Mouse (Mus musculus): ENCODE measurements around the gene Cenpt. TPM values are rescaled to one million over a fixed set of nuclear protein-coding genes. Genes with fewer than 3 reads are reported as not detected.

Cenpt gene
- polyA plus RNA-seq, 1 experiment from 2014 or later, result 23.4 TPM

DNA sequence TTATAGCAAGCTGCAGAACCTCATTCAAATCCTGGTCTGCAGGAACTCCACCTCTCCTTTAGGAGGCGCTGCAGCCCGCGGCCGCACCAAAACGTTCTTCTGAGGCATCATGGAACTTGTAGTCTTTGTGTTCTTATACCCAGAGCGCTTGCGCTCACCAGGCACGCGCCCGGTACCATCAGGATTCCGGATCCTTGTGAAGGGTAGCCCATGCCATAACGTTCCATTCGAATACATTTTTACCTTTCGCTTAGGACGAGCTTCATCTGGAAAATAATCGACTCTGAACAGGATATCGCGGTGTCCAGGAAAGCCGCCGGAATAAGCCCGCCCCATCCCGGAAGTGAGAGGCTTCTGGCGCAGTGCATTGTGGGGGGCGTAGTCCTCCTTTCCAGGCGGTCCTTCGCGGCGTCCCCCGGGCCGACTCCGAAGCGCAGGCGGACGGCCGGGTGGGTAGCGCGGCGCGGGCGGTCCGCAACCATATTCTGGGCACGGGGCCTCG, 1.7 kb upstream of the Cenpt start, which contains the start of gene Thap11:
Gene Thap11, plus strand, starts transcription at position 418 of the 502 bp plus-strand sequence.
- DNase-seq (ENCODE audit: low spot score) (peak; percentile 97), ATAC-seq (replicated peaks; ENCODE audit: low FRiP score, low read depth) (peak; percentile 92)
- Histone ChIP-seq H3K9ac (ENCODE audit: low read depth, low read length) (peak within 1 kb of the TSS; percentile 82), H3K36me3 (ENCODE audit: insufficient read depth, low read length) (no peaks in the 10 kb centered on the region), H3K9me3 (replicated peaks; ENCODE audit: low read length) (no peaks in the 10 kb centered on the region), H3K4me3 (replicated peaks; ENCODE audit: low read depth, low read length) (peak within 1 kb of the TSS; percentile 67), H3K4me2 (ENCODE audit: low read length) (peak within 1 kb of the TSS; percentile 93), H3K27me3 (ENCODE audit: insufficient read depth, low read length) (no peaks in the 10 kb centered on the region), H3K27ac (peak within 1 kb of the TSS; percentile 89), H3K4me1 (replicated peaks; ENCODE audit: insufficient read depth, low read length) (peaks cover 23% of the 10 kb centered on the region)
- 0% methylated on average over 42 of the region's 43 CpGs for WGBS
- peak; percentile 87 for TF ChIP-seq CTCF (IDR thresholded peaks at IDR 0.05; ENCODE audit: low read depth)

DNA sequence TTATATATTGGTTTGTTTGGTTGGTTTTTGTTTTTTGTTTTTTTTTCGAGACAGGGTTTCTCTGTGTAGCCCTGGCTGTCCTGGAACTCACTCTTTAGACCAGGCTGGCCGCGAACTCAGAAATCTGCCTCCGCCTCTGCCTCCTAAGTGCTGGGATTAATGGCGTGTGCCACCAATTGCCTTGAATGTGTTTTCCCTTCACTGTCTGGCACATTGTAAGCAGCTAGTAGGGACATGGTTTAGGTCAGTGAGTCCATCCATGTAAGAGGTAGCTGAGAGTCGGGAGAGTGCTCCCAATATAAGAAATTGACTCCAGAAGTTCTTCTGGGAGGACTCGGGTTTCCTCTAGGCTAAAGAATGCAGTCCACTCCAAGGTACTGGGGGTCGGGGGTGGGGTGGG, 1.2 kb upstream of the Cenpt start:
- Histone ChIP-seq H3K4me1 (replicated peaks; ENCODE audit: insufficient read depth, low read length) (peaks cover 18% of the 10 kb centered on the region), H3K9me3 (replicated peaks; ENCODE audit: low read length) (no peaks in the 10 kb centered on the region), H3K27ac (peak overlapping the region; percentile 36), H3K4me2 (ENCODE audit: low read length) (peak overlapping the region; percentile 93), H3K4me3 (replicated peaks; ENCODE audit: low read depth, low read length) (peak overlapping the region; percentile 67), H3K9ac (ENCODE audit: low read depth, low read length) (no peak overlapping the region), H3K27me3 (ENCODE audit: insufficient read depth, low read length) (no peaks in the 10 kb centered on the region), H3K36me3 (ENCODE audit: insufficient read depth, low read length) (0 out of 2 replicates have a peak, but pooled peaks cover 4% of the 10 kb centered on the region)
- DNase-seq (ENCODE audit: low spot score) (no peak), ATAC-seq (replicated peaks; ENCODE audit: low FRiP score, low read depth) (no peak)
- TF ChIP-seq CTCF (IDR thresholded peaks at IDR 0.05; ENCODE audit: low read depth), result no peak
- WGBS, result 24% methylated on average over 8 of the region's 8 CpGs

DNA sequence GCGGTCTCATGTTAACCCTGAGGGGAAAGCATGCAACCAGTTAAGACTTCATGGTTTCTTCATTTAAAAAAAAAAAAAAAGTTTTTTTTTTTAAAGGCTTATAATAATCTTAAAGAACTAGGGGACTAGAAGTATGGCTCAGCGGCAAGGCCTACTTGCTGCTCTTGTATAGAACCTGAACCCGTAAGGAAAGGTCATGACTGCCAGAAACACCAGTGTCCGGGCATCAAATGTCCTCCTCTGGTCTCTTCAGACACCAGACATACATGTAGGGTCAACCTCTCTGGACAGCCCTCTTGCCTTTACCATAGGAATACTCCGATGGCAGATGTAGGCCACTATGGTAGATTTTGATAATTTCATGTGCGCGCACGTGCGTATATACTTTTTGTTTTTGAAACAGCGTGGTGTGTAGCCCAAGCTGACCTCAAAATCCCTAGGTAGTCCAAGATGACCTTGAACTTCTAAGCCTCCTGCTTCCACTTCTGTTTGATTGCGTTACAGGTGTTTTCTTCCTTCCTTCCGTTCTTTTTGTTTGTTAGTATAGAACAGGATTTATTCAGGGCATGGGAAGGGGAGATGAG, 840 bp downstream of the Cenpt start:
- Histone ChIP-seq H3K4me2 (ENCODE audit: low read length) (no peak overlapping the region), H3K36me3 (ENCODE audit: insufficient read depth, low read length) (peaks cover 22% of the 10 kb centered on the region; the same call in 1 of the 2 replicates), H3K4me1 (replicated peaks; ENCODE audit: insufficient read depth, low read length) (peaks cover 16% of the 10 kb centered on the region), H3K27me3 (ENCODE audit: insufficient read depth, low read length) (no peaks in the 10 kb centered on the region), H3K9ac (ENCODE audit: low read depth, low read length) (no peak overlapping the region), H3K27ac (no peak overlapping the region), H3K9me3 (replicated peaks; ENCODE audit: low read length) (no peaks in the 10 kb centered on the region), H3K4me3 (replicated peaks; ENCODE audit: low read depth, low read length) (peak overlapping the region; percentile 61)
- DNase-seq (ENCODE audit: low spot score) (no peak), ATAC-seq (replicated peaks; ENCODE audit: low FRiP score, low read depth) (no peak)
- no peak for TF ChIP-seq CTCF (IDR thresholded peaks at IDR 0.05; ENCODE audit: low read depth)
- WGBS, result 84% methylated on average over 12 of the region's 12 CpGs

DNA sequence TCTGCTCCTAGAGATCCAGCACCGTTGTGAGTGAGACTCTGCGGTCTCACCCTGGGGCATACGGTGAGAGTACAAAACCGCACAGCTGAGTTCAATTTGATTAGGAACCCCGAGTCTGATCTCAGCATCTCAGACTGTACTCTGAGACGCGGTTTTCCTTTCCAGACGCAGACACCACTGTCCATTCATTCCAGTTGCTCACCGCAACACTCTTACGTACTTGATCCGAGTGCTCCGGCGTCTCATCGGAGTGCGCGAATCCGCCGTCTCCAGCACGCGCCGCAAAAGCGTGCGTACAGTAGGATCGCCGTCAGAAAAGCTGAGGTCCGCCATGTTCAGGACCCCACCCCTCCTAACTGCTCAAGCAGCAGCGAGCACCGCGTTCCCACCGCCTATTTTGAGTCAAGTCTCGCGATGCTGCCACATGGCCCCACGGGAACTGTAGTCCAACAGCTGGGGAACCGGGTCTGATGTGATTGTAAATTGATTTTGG, 1.4 kb downstream of the Cenpt start:
- H3K27ac ChIP-seq, result peak overlapping the region; percentile 68
- ATAC-seq (replicated peaks; ENCODE audit: low FRiP score, low read depth) (peak; percentile 70), DNase-seq (ENCODE audit: low spot score) (peak; percentile 96)
- no peaks in the 10 kb centered on the region for H3K27me3 ChIP-seq (ENCODE audit: insufficient read depth, low read length)
- H3K9me3 ChIP-seq (replicated peaks; ENCODE audit: low read length), result no peaks in the 10 kb centered on the region
- peaks cover 11% of the 10 kb centered on the region; the same call in 1 of the 2 replicates for H3K4me1 ChIP-seq (replicated peaks; ENCODE audit: insufficient read depth, low read length)
- H3K9ac ChIP-seq (ENCODE audit: low read depth, low read length), result peak overlapping the region; percentile 74
- H3K36me3 ChIP-seq (ENCODE audit: insufficient read depth, low read length), result peaks cover 27% of the 10 kb centered on the region
- no peak for TF ChIP-seq CTCF (IDR thresholded peaks at IDR 0.05; ENCODE audit: low read depth)
- peak overlapping the region; percentile 85 for H3K4me2 ChIP-seq (ENCODE audit: low read length)
- under 1% methylated on average over 34 of the region's 34 CpGs for WGBS
- H3K4me3 ChIP-seq (replicated peaks; ENCODE audit: low read depth, low read length), result peak overlapping the region; percentile 61

DNA sequence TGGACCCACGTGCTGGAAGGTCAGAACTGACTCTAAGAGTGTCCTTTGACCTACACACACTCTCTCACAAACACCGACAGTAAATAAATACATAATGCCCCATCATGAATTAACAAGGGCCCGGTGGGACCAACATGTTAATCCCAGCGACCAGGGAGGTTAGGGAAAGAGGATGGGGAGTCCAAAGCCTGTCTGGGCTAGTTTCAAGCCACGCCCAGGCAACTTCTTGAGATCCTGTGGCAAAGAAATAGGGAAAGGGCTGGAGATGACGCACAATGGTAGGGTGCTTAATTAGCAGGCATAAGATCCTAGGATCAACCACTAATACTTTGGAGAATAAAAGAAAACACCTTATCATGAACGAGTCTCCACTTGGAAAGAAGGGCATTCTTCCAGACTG, 2.5 kb downstream of the Cenpt start:
- peaks cover 36% of the 10 kb centered on the region for H3K36me3 ChIP-seq (ENCODE audit: insufficient read depth, low read length)
- H3K9ac ChIP-seq (ENCODE audit: low read depth, low read length), result no peak overlapping the region
- no peak for ATAC-seq (replicated peaks; ENCODE audit: low FRiP score, low read depth)

DNA sequence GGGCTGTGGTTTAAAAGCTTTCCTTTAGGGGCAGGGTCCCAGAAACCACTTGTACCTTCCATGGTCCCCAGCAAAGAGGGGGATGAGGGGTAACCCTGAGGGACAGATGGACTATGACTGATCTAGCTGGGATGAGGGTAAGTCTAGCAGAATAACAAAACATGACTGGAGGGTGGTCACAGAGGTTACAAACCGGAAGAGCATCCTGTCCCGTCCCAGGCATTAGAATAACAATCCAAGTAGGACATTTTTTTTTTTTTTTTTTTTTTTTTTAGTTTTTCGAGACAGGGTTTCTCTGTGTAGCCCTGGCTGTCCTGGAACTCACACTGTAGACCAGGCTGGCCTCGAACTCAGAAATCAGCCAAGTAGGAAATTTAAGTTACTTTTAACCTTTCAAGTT, 3.1 kb downstream of the Cenpt start:
- no peak overlapping the region for H3K4me2 ChIP-seq (ENCODE audit: low read length)
- H3K4me3 ChIP-seq (replicated peaks; ENCODE audit: low read depth, low read length), result no peak overlapping the region
- no peaks in the 10 kb centered on the region for H3K27me3 ChIP-seq (ENCODE audit: insufficient read depth, low read length)
- no peak for TF ChIP-seq CTCF (IDR thresholded peaks at IDR 0.05; ENCODE audit: low read depth)
- no peaks in the 10 kb centered on the region for H3K9me3 ChIP-seq (replicated peaks; ENCODE audit: low read length)
- ATAC-seq (replicated peaks; ENCODE audit: low FRiP score, low read depth), result no peak
- H3K9ac ChIP-seq (ENCODE audit: low read depth, low read length), result no peak overlapping the region
- no peak overlapping the region for H3K27ac ChIP-seq
- no peak for DNase-seq (ENCODE audit: low spot score)
- 73% methylated on average over 4 of the region's 4 CpGs for WGBS
- H3K36me3 ChIP-seq (ENCODE audit: insufficient read depth, low read length), result peaks cover 42% of the 10 kb centered on the region
- peaks cover 4% of the 10 kb centered on the region; the same call in 1 of the 2 replicates for H3K4me1 ChIP-seq (replicated peaks; ENCODE audit: insufficient read depth, low read length)

More for the DNA sequence above, 2.5 kb downstream of the Cenpt start:
- no peak overlapping the region for H3K4me3 ChIP-seq (replicated peaks; ENCODE audit: low read depth, low read length)
- H3K4me2 ChIP-seq (ENCODE audit: low read length), result peak overlapping the region; percentile 37
- no peaks in the 10 kb centered on the region for H3K27me3 ChIP-seq (ENCODE audit: insufficient read depth, low read length)
- 74% methylated on average over 7 of the region's 7 CpGs for WGBS
- TF ChIP-seq CTCF (IDR thresholded peaks at IDR 0.05; ENCODE audit: low read depth), result no peak
- H3K4me1 ChIP-seq (replicated peaks; ENCODE audit: insufficient read depth, low read length), result peaks cover 4% of the 10 kb centered on the region; the same call in 1 of the 2 replicates
- H3K27ac ChIP-seq, result no peak overlapping the region
- no peak for DNase-seq (ENCODE audit: low spot score)
- no peaks in the 10 kb centered on the region for H3K9me3 ChIP-seq (replicated peaks; ENCODE audit: low read length)
